Mouse (Mus musculus): ENCODE results near the gene Myo5a. TPM values are rescaled to one million over a fixed set of nuclear protein-coding genes. Genes with fewer than 3 reads are reported as not detected.

The Myo5a gene
- polyA plus RNA-seq, 1 experiment = 11.1 TPM

GRCm38 (mm10) chr9:75214743-75215413 is 144.1 kb downstream of the Myo5a start:
- H3K36me3 ChIP-seq (ENCODE audit: control insufficient read depth, insufficient read depth, low read length) = peaks cover 32% of the 10 kb centered on the region
- WGBS = 94% methylated on average over 11 of the region's 11 CpGs
- no peaks in the 10 kb centered on the region for H3K27me3 ChIP-seq (ENCODE audit: control insufficient read depth, insufficient read depth, low read length)

GRCm38 (mm10) chr9:75219942-75220341 is 149.1 kb downstream of the Myo5a start:
- no peaks in the 10 kb centered on the region for H3K27me3 ChIP-seq (ENCODE audit: control insufficient read depth, insufficient read depth, low read length)
- H3K36me3 ChIP-seq (ENCODE audit: control insufficient read depth, insufficient read depth, low read length) = peaks cover 24% of the 10 kb centered on the region
- no peak overlapping the region for H3K27ac ChIP-seq (ENCODE audit: insufficient read depth, low read length)
- H3K4me3 ChIP-seq (ENCODE audit: extremely low read depth, insufficient read depth, insufficient read length) = no peak overlapping the region
- WGBS = 81% methylated on average over 5 of the region's 5 CpGs
- DNase-seq (ENCODE audit: low read depth in 1 of 2, low spot score in 2 of 2) = no peak
- no peak for TF ChIP-seq POLR2A (IDR thresholded peaks at IDR 0.05; ENCODE audit: low read depth, low read length)
- TF ChIP-seq CTCF (IDR thresholded peaks at IDR 0.05; ENCODE audit: extremely low read depth, insufficient read depth, insufficient read length, insufficient replicate concordance) = no peak
- H3K4me1 ChIP-seq (ENCODE audit: control insufficient read depth, insufficient read depth, insufficient read length) = no peaks in the 10 kb centered on the region

More at GRCm38 (mm10) chr9:75214743-75215413, 144.1 kb downstream of the Myo5a start:
- TF ChIP-seq CTCF (IDR thresholded peaks at IDR 0.05; ENCODE audit: extremely low read depth, insufficient read depth, insufficient read length, insufficient replicate concordance) (no peak), POLR2A (IDR thresholded peaks at IDR 0.05; ENCODE audit: low read depth, low read length) (no peak)
- Histone ChIP-seq H3K4me1 (ENCODE audit: control insufficient read depth, insufficient read depth, insufficient read length) (no peaks in the 10 kb centered on the region), H3K4me3 (ENCODE audit: extremely low read depth, insufficient read depth, insufficient read length) (no peak overlapping the region), H3K27ac (ENCODE audit: insufficient read depth, low read length) (no peak overlapping the region)
- DNase-seq (ENCODE audit: low read depth in 1 of 2, low spot score in 2 of 2) = no peak

DNA sequence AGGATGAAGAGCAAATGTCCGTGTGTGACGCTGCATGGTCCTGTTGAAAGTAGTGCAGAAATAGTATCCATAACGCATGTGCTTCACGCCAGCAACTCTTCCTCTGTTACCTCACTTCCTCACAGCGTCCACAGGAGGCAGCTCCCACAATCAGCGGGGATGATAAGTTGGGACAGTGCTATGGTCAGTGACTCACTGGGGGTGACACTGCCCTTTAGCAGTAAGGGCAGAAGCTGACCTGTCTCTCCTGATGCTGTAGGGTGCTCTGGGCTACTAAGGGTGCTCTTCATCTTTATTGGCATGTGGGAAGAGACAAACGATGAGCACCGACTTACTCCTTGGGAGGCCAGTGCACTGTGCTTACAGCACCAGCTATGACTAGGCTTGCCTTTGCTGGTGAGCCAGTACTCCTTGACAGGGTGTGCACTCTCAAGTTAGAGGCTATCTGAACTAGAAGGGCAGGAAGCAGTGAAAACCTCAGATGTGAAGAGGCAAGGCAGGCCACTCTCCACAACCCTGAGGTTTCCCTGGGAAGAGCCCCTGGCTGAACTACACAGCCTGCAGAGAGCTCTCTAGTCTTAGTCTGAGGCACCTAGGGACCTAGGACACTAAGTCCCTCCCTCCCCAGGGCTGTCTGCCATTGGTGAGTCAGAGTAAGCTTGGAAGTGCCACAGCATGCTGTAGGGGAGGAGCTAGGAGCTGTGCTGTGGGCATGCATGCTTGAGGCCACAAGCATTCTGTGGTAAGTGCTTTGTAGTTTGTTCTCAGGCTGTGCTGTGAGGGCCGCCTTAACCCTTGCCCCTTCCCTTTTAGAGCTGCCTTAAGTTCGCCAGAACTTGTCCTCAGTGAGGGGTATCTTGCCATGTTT is 150.8 kb downstream of the Myo5a start:
- Histone ChIP-seq H3K4me3 (ENCODE audit: extremely low read depth, insufficient read depth, insufficient read length) (no peak overlapping the region), H3K4me1 (ENCODE audit: control insufficient read depth, insufficient read depth, insufficient read length) (no peaks in the 10 kb centered on the region), H3K27ac (ENCODE audit: insufficient read depth, low read length) (no peak overlapping the region), H3K27me3 (ENCODE audit: control insufficient read depth, insufficient read depth, low read length) (no peaks in the 10 kb centered on the region), H3K36me3 (ENCODE audit: control insufficient read depth, insufficient read depth, low read length) (peaks cover 15% of the 10 kb centered on the region)
- 69% methylated on average over 10 of the region's 10 CpGs for WGBS
- DNase-seq (ENCODE audit: low read depth in 1 of 2, low spot score in 2 of 2) = no peak
- no peak for TF ChIP-seq POLR2A (IDR thresholded peaks at IDR 0.05; ENCODE audit: low read depth, low read length)
- no peak for TF ChIP-seq CTCF (IDR thresholded peaks at IDR 0.05; ENCODE audit: extremely low read depth, insufficient read depth, insufficient read length, insufficient replicate concordance)

DNA sequence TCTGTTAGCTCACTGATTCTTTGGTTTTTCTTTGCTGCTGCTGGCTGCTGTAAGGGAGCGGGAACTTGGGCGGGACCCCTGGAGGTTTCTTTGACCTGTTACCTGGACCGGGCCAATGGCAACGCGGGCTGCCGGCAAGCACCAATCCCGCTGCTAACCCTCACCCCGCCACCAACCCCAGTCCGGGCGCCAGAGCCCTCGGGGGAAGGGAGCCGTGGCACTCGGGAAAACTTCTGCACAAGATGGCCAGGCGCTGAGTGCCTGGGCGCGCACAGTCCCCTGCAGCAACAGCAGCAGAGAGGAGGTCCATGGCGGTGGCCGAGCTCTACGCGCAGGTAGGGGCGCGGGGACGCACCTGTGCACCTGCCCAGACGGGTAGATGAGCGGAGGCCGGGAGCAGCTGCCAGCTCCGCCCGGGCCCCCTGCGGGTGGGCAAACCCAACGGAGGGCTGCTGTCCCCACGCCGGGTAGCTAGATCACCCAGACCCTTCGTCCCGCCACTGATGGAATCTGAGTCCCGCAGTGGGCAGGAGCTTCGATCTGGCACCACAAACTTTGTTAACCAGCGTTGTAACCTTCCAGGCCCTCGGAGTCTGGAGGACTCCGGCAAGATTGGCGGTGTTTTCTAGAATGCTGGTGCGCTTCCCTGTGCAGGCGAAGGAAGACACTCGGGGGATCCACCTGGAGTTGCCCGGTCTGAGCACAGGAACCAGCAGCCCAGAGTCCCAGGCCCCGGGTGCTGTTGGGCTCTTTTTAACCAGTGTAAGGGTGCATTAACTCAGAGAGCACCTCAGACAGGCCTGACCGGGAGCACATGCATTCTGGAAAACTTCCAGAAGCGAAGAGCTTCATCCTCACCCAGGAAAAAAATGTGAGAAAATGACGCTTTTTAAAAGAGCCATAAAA is 161.3 kb downstream of the Myo5a start, which contains the start of gene Myo5c:
Gene Myo5c, plus strand, starts transcription at position 180 of the 906 bp plus-strand sequence.
- TF ChIP-seq POLR2A (IDR thresholded peaks at IDR 0.05; ENCODE audit: low read depth, low read length) = no peak
- TF ChIP-seq CTCF (IDR thresholded peaks at IDR 0.05; ENCODE audit: extremely low read depth, insufficient read depth, insufficient read length, insufficient replicate concordance) = no peak
- H3K4me1 ChIP-seq (ENCODE audit: control insufficient read depth, insufficient read depth, insufficient read length) = no peaks in the 10 kb centered on the region
- H3K36me3 ChIP-seq (ENCODE audit: control insufficient read depth, insufficient read depth, low read length) = no peaks in the 10 kb centered on the region
- 17% methylated on average over 48 of the region's 48 CpGs for WGBS
- no peak for DNase-seq (ENCODE audit: low read depth in 1 of 2, low spot score in 2 of 2)
- no peak within 1 kb of the TSS for H3K27ac ChIP-seq (ENCODE audit: insufficient read depth, low read length)
- peaks cover 4% of the 10 kb centered on the region for H3K27me3 ChIP-seq (ENCODE audit: control insufficient read depth, insufficient read depth, low read length)
- no peak within 1 kb of the TSS for H3K4me3 ChIP-seq (ENCODE audit: extremely low read depth, insufficient read depth, insufficient read length)

GRCm38 (mm10) chr9:75232860-75233259 is 162.0 kb downstream of the Myo5a start:
- Histone ChIP-seq H3K27me3 (ENCODE audit: control insufficient read depth, insufficient read depth, low read length) (peaks cover 4% of the 10 kb centered on the region), H3K4me1 (ENCODE audit: control insufficient read depth, insufficient read depth, insufficient read length) (no peaks in the 10 kb centered on the region), H3K4me3 (ENCODE audit: extremely low read depth, insufficient read depth, insufficient read length) (no peak overlapping the region), H3K27ac (ENCODE audit: insufficient read depth, low read length) (no peak overlapping the region), H3K36me3 (ENCODE audit: control insufficient read depth, insufficient read depth, low read length) (no peaks in the 10 kb centered on the region)
- TF ChIP-seq CTCF (IDR thresholded peaks at IDR 0.05; ENCODE audit: extremely low read depth, insufficient read depth, insufficient read length, insufficient replicate concordance) (no peak), POLR2A (IDR thresholded peaks at IDR 0.05; ENCODE audit: low read depth, low read length) (no peak)
- WGBS = 91% methylated on average over 8 of the region's 8 CpGs
- no peak for DNase-seq (ENCODE audit: low read depth in 1 of 2, low spot score in 2 of 2)

DNA sequence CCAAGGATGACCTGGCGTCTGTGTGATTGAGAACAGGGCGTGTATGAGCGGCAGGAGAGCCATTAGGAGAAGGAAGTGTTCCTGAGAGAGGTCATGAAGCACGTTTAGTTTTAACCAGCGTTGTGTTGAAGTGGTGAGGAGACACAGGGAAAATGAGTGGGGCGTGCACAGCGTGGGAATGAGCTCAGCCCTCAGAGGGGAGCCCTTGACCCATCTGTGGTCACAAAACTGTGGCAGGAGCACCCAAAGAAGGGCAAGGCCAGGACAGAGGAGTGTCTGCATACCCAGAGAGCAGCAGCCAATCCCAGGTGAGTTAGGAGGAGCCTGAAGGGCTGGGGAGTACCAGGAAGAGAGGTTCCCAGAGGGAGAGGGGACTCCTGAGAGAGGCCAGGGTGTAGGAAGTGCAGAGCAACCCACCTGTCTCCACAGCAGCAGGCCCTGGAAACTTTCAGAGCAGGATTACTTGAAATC is 163.5 kb downstream of the Myo5a start:
- H3K27ac ChIP-seq (ENCODE audit: insufficient read depth, low read length) = no peak overlapping the region
- DNase-seq (ENCODE audit: low read depth in 1 of 2, low spot score in 2 of 2) = no peak
- no peak overlapping the region for H3K4me3 ChIP-seq (ENCODE audit: extremely low read depth, insufficient read depth, insufficient read length)
- H3K27me3 ChIP-seq (ENCODE audit: control insufficient read depth, insufficient read depth, low read length) = peaks cover 4% of the 10 kb centered on the region
- WGBS = 77% methylated on average over 7 of the region's 7 CpGs
- TF ChIP-seq CTCF (IDR thresholded peaks at IDR 0.05; ENCODE audit: extremely low read depth, insufficient read depth, insufficient read length, insufficient replicate concordance) (no peak), POLR2A (IDR thresholded peaks at IDR 0.05; ENCODE audit: low read depth, low read length) (no peak)
- H3K36me3 ChIP-seq (ENCODE audit: control insufficient read depth, insufficient read depth, low read length) = no peaks in the 10 kb centered on the region
- no peaks in the 10 kb centered on the region for H3K4me1 ChIP-seq (ENCODE audit: control insufficient read depth, insufficient read depth, insufficient read length)

Data from spleen, adult 2 months (tissue).